Mouse (Mus musculus) E14TG2a.4 (cell line): Measurements from ENCODE around the gene Vcl.

Source experiments
- CTCF ChIP-seq: conservative IDR thresholded peaks from 2 replicates; pipeline ENCODE4 v1.5.1; 2014; ENCODE audit warnings: low read length
- NANOG ChIP-seq: IDR thresholded peaks from 2 replicates; pipeline ENCODE4 v1.6.1; 2014; ENCODE audit warnings: borderline replicate concordance, low read length, mixed read lengths
- POU5F1 ChIP-seq: IDR thresholded peaks from 2 replicates; pipeline ENCODE4 v1.6.1; 2014; ENCODE audit warnings: low read length, borderline replicate concordance

- TF ChIP-seq CTCF: no peak
- no peak for TF ChIP-seq NANOG
- no peak for TF ChIP-seq POU5F1
These were observed 44.6 kb downstream of the Vcl start for GRCm38 (mm10) chr14:20973821-20974220.
